In genomic region chr5:107480194-107480593, GRCm38 (mm10) we compare ENCODE assay signal across 21 mouse cellular contexts. TPM values are rescaled to one million over a fixed set of nuclear protein-coding genes. Genes with fewer than 3 reads are reported as not detected.
"Had no signal": no experiment of that assay in that cellular context is flagged by ENCODE, and none has a peak within 500 bp of the region (broad histone marks: within the 10 kb centered on the region; RNA-seq: fewer than 3 reads in every experiment).

No protein-coding gene starts in this region.

- H3K4me1 ChIP-seq: kidney, embryonic 15.5 days; limb, embryonic 10.5 days; liver, embryonic 15.5 days; midbrain, embryonic 10.5 days had no signal

- DNase-seq: kidney, adult 2 months; kidney, postnatal 14 days; lung, adult 2 months; lung, postnatal 10 days; midbrain, embryonic 14.5 days; retina, postnatal 1 day; right cerebral cortex, postnatal 14 days; thymus, postnatal 4 days had no signal

- H3K27me3 ChIP-seq: kidney, embryonic 15.5 days; liver, embryonic 15.5 days had no signal

- H3K9me3 ChIP-seq: kidney, embryonic 15.5 days; limb, embryonic 10.5 days; liver, embryonic 15.5 days; midbrain, embryonic 10.5 days had no signal

- H3K36me3 ChIP-seq: liver, embryonic 15.5 days had no signal

- H3K4me3 ChIP-seq: kidney, embryonic 15.5 days; limb, embryonic 10.5 days; liver, embryonic 15.5 days; midbrain, embryonic 10.5 days; myocyte had no signal

RNA-seq across cellular contexts. Expression of gene Gm42669, which starts 27.2 kb away (rescaled TPM):
- polyA plus RNA-seq: kidney, adult 2 months; large intestine, adult 2 months; small intestine, adult 2 months had no signal

RNA-seq across cellular contexts. Expression of gene Lpcat2b, which starts 48.8 kb away (rescaled TPM):
- total RNA-seq: neutrophil, adult 5-6 weeks had no signal
- polyA plus RNA-seq: kidney, adult 2 months; kidney, embryonic 15.5 days; large intestine, adult 2 months; limb, embryonic 10.5 days; limb, embryonic 14.5 days; liver, embryonic 11.5 days; liver, embryonic 15.5 days; macrophage; midbrain, embryonic 10.5 days; midbrain, embryonic 14.5 days; myocyte; neural tube, embryonic 11.5 days; small intestine, adult 2 months; stomach, postnatal 0 days had no signal

RNA-seq across cellular contexts. Expression of gene 1700028K03Rik, which starts 54.3 kb away (rescaled TPM):
- polyA plus RNA-seq: kidney, adult 2 months; large intestine, adult 2 months; liver, embryonic 15.5 days; lung, adult 2 months; macrophage; myocyte; small intestine, adult 2 months had no signal
